Mouse (Mus musculus): ENCODE measurements around the gene Kcna10. TPM values are rescaled to one million over a fixed set of nuclear protein-coding genes. Genes with fewer than 3 reads are reported as not detected.

The Kcna10 gene
- not detected for polyA plus RNA-seq (2017; shearing (Covaris generic))

DNA sequence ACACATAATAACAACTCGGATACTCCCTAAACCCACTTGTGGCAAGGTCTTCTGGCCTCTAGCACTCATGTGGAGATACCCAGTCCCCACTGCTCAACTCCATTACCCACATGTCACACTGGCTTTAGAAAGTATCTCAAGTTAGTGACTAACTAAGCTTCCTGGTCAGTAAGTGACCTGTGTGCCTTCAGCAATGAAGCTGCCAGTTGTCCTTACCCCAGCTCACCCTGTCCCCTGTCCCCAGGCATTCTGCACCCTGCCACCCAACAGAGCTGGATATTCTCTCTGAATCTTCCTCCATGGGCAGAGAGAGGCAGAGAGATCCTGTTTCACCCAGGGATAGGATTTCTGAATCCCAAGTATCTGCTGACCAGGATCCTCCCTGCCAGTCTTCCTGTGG is at the start of gene Kcna10:
Kcna10 (plus strand) TSS at position 301 of the 400 bp plus-strand sequence.
- ATAC-seq, result no peak

DNA sequence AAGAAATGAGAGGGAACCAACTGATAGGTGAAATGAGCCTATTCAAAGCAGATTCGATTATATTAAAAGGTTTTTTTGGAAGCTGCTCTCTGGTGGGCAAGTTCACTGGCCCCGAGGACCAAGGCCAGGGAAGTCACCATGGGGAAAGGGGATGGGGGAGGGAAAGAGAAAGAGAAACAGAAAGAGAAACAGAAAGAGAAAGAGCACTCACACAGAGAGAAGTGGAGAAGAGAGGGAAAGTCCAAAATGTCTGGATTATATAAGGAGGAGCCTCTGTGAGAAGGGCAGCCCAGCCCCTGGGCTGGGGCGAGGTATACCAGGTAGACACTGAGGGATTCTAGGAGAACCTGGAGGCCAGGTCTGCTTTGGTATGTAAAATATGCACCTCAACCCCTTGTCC is 48.4 kb upstream of the Kcna10 start:
- no peak for ATAC-seq

- no peak for ATAC-seq
Measured at GRCm38 (mm10) chr3:107147126-107147525, 35.7 kb upstream of the Kcna10 start.

- no peak for ATAC-seq
Measured at GRCm38 (mm10) chr3:107149006-107149405, 33.9 kb upstream of the Kcna10 start.

DNA sequence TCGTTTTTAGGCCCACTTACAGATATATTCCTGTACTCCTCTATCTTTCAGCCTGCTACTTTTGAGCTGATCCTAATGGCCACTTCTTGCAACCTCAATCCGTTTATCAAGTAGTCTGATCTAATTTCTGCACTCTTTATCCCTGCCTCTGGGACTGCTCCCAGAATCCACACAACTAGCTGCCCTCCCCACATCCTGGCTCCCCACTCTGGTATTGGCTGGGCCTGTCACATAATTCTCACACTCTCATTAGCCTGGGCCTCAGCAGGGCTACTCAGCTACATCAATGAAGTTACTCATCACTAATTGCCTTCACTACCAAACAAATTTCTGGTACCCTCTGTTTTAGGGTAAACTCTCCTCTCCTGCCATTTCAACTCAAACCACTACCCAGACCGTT is 32.4 kb upstream of the Kcna10 start:
- ATAC-seq, result no peak

- no peak for ATAC-seq
Measured at GRCm38 (mm10) chr3:107150872-107151540, 31.9 kb upstream of the Kcna10 start.

DNA sequence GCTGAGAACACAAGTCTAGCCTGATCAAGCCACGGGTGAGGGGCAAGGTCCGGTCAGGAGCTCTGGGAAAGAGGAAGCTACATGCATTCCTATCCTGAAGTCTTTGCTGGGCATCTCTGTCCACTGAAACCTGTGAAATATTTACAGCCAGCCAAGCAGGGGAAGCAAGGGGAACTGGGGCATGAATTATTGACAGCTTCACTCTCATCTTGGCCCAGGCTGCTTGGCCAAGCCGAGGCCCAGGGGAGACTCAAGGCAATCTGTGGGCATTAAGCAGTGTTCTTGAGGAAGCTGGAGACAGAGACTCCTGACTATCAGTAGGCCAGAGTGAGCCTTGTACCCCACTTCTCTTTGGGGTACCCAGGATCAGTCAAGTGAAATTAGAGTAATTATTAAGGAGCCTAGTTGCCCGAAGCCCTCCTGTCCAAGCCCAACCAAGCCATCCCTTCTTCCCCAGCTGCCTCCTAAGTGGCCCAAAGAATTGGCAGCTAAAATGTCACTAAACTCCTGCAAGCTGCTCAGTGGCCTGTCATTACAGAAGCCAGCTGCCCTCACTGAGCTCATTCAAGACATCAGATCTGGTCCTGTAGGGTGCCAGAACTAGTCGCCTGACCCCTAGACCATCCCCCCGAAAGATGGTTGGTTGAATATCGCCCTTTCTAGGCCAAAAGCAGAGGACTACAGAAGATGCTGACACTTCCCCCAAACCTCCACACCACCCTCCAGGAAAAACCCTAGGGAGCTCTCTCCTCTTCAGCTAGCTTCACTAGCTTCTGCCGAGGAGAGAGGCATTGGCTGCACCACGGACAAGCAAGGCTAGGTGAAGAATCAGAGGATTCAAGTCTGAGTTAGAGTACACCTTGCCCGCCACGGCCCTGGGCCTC is 28.8 kb upstream of the Kcna10 start:
- ATAC-seq, result no peak

GRCm38 (mm10) chr3:107158856-107159255 is 24.0 kb upstream of the Kcna10 start:
- ATAC-seq, result no peak

DNA sequence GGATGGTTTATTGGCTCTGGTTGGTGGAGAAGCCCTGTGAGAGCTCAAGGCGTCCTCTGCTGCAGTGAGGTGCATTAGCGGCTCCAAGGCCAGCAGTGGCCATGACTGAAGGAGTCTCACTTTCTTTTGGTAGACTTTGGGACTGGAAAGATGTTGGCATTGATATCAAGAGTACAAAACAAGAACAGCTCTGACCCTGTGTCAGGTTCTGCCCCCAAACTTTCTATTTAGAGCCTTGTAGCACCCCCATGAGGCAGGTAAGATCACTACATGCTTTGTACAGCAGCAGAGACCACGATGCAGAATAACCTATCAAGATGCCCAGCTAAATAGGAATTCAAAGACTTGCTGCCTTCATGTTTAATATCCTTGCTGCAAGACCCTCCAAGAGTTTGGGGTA is 23.4 kb upstream of the Kcna10 start:
- no peak for ATAC-seq

DNA sequence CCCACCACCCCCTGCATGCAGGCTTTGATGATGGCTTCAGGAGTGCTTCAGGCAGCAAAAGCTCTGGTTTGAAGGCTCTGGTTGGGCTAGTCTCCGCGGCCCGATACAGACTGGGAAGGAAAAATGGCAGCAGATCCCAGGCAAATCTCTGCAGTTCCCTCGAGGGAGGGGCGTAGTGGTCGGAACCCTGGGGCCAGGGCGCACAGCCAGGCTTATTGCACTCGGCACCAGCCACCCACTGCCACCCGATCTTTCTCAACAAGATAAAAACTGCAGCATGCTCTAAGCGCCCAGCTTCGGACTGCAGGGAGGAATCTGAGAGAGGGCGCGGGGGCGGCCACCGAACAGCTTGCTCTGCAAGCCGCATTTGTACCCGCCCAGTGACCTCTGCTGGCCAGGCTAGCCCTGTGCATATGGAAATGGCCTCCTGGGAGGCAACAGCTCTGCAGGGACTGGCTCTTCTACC is 23.0 kb upstream of the Kcna10 start:
- no peak for ATAC-seq

- ATAC-seq, result no peak
Measured at GRCm38 (mm10) chr3:107162741-107163140, 20.1 kb upstream of the Kcna10 start.

- no peak for ATAC-seq
Measured at GRCm38 (mm10) chr3:107169552-107169951, 13.3 kb upstream of the Kcna10 start.

- ATAC-seq, result no peak
Measured at GRCm38 (mm10) chr3:107171964-107172363, 10.9 kb upstream of the Kcna10 start.

GRCm38 (mm10) chr3:107172556-107172955 is 10.3 kb upstream of the Kcna10 start:
- ATAC-seq, result no peak

DNA sequence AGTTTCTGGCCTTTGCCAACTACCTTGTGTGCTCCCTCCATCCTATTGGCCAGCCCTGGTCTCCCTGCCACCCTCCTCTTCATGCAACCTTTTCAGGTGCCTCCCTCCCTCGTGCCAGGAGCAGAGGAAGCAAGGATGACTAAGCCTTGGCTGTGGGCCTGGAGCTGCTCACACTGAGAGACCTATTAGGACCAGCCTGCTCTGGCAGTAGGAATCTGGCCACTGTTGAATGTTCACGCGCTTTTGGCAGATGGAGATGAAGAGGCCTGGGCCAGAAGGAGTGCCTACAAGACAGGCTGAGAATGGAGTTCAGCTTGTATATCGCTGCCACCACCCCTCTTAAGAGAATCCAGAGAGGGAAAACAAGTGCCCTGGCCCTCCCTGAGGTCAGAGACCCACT is 7.4 kb upstream of the Kcna10 start:
- no peak for ATAC-seq

- no peak for ATAC-seq
Measured at GRCm38 (mm10) chr3:107176501-107176900, 6.4 kb upstream of the Kcna10 start.

DNA sequence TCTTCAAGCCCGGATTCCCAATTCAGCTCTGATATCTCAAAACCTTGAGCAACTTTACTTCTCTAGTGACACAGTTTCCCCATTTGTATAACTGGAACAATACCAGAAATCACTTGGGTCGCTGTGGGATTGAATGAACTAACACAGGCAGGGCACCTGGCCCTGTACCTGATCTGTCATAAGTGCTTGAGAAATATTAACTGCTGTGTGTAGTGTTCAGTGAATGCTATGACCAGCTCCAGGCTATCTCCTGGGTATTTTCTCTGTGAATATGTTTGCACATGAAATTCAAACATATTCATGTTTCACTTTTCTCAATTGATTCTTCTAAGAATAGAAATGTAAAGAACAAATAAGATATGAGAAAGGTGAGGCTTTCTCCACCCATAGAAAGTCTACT is 2.0 kb upstream of the Kcna10 start:
- no peak for ATAC-seq

DNA sequence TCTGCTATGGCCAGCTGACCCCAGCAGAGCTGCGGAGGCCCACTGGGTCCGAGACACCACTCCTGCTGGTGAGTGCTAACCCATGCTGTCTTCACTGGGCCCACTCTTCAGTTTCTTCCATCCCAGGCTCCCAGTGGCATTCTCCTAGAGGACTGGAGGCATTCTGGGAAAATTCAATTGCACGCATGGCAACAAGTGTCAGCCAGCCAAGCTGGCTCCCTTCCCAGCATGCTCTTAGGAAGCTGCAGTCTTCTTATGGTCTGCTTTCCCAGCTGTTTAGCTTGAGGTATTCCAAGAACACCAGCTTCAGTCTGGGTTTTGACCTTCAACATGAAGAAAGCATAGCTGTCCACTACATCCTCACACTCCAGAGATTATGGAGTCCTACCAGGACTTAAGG is 322 bp downstream of the Kcna10 start:
- no peak for ATAC-seq

DNA sequence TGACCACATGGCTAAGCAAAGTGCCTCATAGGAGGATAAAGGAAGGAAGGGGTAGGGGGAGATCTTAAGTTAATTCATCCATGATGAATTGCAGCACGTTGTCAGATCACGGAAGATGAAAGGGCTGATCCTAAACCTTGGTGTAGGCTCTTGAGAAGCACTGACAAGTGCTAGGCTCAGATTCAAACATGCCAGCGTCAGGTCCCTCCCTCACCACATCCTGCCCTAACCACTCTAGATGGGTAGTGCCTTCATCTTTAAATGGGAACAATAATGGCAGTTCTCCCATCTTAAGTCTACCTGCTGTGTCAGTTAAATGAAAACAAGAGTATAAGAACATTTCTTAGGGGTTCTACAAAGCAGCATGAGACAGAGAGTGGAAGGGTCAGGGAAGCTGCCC is 2.7 kb downstream of the Kcna10 start:
- peak; percentile 93 for ATAC-seq

DNA sequence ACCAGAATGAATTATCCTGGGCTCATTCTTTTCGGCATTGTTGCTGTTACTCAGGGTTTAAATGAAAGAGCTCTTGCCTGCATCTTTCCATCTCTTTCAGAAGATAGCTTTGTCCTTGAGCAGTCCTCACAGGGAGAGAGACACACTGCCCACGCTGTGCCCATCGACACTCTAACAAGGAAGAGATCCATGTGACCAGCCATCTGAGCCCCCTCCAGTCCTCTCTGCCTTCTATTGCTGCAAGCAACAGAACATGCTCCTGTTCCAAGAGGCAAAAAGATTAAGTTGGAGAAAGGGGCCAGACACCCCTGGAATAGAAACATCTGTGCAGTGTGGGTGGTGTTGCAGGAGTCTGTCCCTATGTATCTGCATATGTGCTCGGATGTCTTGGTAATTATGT is 4.2 kb downstream of the Kcna10 start:
- no peak for ATAC-seq

DNA sequence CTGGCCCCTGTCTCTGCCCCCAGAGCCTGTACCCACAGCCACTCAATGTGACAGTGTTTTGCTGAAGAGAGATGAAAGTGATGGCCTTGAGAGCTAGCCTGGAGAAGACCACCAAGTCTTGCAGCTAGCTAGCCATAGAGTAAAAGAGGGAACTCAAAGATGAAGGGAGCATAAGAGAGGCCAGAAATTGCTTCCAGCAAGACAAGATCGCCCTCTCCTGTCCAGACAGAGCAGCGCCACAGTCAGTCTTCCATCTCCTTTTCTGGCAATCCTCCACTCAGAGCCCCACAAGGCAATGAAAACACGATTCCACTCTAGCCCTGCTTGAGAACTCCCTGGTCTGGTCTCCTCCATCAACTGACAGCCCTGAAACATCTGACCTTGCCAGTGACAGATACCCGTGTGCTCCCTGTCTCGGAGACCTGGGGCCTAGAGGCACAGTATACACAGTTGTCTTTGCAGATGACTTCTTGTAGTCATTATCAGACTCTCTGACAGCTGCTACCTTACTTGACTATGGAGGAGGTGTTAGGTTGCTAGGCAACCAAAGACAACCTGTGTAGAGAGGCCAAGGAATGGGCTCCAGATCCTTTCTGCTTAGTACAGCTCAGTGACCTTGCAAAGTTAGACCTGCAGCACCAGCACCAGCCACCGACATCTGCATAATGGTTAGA is 5.5 kb downstream of the Kcna10 start:
- peak; percentile 52 for ATAC-seq

DNA sequence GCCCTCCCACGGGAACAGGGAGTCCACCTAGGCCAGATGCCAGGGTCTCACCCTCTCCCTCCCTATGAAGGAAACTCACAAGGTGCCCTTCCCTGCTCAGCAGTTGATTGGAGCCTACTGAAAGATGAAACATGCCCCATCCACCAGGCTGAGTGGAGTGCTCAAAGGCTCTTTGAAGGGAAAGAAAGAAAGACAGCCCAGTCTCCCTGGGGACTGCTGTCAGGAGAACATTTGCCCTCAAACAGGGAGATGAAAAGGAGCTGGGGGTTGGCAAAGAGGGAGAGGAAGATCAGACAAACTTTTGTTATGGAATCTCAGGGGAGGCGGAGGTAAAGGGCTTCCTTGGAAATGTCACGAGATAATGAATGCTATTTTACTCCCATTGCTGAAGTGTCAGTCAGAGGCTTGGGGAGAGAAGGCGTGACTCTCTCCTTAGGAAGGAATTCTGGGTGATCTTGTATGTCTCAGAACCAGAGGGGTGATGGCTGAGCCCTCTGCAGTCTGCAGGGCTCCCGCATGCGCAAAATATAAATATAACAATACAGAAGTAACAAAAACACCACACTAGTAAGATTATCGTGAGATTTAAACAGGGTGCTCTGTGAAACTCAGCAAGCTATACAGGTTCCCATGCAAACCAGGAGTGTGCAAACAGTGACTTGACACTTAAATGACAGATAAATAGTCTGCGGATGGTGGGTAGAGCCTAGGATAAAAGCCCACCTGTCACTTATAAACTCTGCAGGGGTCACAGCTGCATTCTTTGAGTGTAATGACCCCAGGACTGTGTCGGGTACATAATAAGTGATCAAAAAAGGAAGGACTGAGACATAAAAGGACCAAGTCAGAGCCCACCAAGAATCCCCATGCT is 18.7 kb downstream of the Kcna10 start:
- ATAC-seq, result no peak
